Mouse (Mus musculus): ENCODE measurements around the gene Patz1.

DNA sequence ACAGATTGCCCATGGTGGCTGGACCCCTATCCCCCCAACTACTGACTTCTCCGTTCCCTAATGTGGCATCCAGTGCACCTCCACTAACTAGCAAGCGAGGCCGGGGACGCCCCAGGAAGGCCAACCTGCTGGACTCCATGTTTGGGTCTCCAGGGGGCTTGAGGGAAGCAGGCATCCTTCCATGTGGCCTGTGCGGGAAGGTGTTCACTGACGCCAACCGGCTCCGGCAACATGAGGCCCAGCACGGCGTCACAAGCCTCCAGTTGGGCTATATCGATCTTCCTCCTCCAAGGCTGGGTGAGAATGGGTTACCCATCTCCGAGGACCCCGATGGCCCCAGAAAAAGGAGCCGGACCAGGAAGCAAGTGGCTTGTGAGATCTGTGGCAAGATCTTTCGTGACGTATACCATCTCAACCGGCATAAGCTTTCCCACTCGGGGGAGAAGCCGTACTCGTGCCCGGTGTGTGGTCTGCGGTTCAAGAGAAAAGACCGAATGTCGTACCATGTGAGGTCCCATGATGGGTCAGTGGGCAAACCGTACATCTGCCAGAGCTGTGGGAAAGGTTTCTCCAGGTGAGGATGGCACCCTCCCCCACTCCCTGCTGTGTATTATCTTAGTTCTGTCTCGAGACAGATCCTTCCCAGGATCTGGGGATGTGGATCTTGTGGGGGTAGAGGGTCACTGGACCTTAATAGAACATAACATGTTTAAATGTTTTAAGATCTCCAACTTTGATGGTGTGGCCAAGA is 2.8 kb downstream of the Patz1 start:
- no peak for TF ChIP-seq CTCF (IDR thresholded peaks at IDR 0.05; ENCODE audit: control insufficient read depth, insufficient read depth, insufficient replicate concordance, low read depth, low read length)
- TF ChIP-seq POLR2A (IDR thresholded peaks at IDR 0.05; ENCODE audit: control insufficient read depth, low read depth, low read length): no peak
